Mouse (Mus musculus): ENCODE measurements around the gene Rag2. TPM values are rescaled to one million over a fixed set of nuclear protein-coding genes. Genes with fewer than 3 reads are reported as not detected.

Gene Rag2
- polyA plus RNA-seq, 1 experiment, result 55.7 TPM

- H3K27me3 ChIP-seq (ENCODE audit: control insufficient read depth, insufficient read depth, low read length), result no peaks in the 10 kb centered on the region
- DNase-seq, result peak; percentile 1
- H3K36me3 ChIP-seq (ENCODE audit: control insufficient read depth, insufficient read depth, low read length), result no peaks in the 10 kb centered on the region
- no peak for TF ChIP-seq POLR2A (IDR thresholded peaks at IDR 0.05; ENCODE audit: control insufficient read depth, extremely low read depth, insufficient read depth, low read length, poor library complexity)
- no peak for TF ChIP-seq CTCF (IDR thresholded peaks at IDR 0.05; ENCODE audit: borderline replicate concordance, control insufficient read depth, extremely low read depth, insufficient read depth, low read length, poor library complexity)
- no peak overlapping the region for H3K27ac ChIP-seq (ENCODE audit: control insufficient read depth, insufficient read depth, low read length)
- peaks cover 16% of the 10 kb centered on the region for H3K4me1 ChIP-seq (replicated peaks; ENCODE audit: control insufficient read depth, insufficient read depth, low read length)
- H3K4me3 ChIP-seq (ENCODE audit: control insufficient read depth, insufficient read depth, low read length), result no peak overlapping the region
- WGBS, result 94% methylated on average over 1 of the region's 1 CpGs
These were observed 21.4 kb upstream of the Rag2 start for GRCm38 (mm10) chr2:101603099-101603498.

- no peaks in the 10 kb centered on the region for H3K36me3 ChIP-seq (ENCODE audit: control insufficient read depth, insufficient read depth, low read length)
- H3K27ac ChIP-seq (ENCODE audit: control insufficient read depth, insufficient read depth, low read length), result peak overlapping the region; percentile 29
- no peak overlapping the region for H3K4me3 ChIP-seq (ENCODE audit: control insufficient read depth, insufficient read depth, low read length)
- no peaks in the 10 kb centered on the region for H3K27me3 ChIP-seq (ENCODE audit: control insufficient read depth, insufficient read depth, low read length)
- TF ChIP-seq CTCF (IDR thresholded peaks at IDR 0.05; ENCODE audit: borderline replicate concordance, control insufficient read depth, extremely low read depth, insufficient read depth, low read length, poor library complexity) (0 out of 2 replicates have a peak, but pooled peaks have one; percentile 35), POLR2A (IDR thresholded peaks at IDR 0.05; ENCODE audit: control insufficient read depth, extremely low read depth, insufficient read depth, low read length, poor library complexity) (no peak)
- H3K4me1 ChIP-seq (replicated peaks; ENCODE audit: control insufficient read depth, insufficient read depth, low read length), result peaks cover 16% of the 10 kb centered on the region
- DNase-seq, result peak; percentile 79
- 25% methylated on average over 7 of the region's 7 CpGs for WGBS
These were observed 16.2 kb upstream of the Rag2 start for GRCm38 (mm10) chr2:101608232-101608894.

GRCm38 (mm10) chr2:101610861-101611260, 13.7 kb upstream of the Rag2 start:
- TF ChIP-seq CTCF (IDR thresholded peaks at IDR 0.05; ENCODE audit: borderline replicate concordance, control insufficient read depth, extremely low read depth, insufficient read depth, low read length, poor library complexity) (no peak), POLR2A (IDR thresholded peaks at IDR 0.05; ENCODE audit: control insufficient read depth, extremely low read depth, insufficient read depth, low read length, poor library complexity) (no peak)
- DNase-seq, result no peak
- H3K27ac ChIP-seq (ENCODE audit: control insufficient read depth, insufficient read depth, low read length), result no peak overlapping the region
- H3K4me3 ChIP-seq (ENCODE audit: control insufficient read depth, insufficient read depth, low read length), result no peak overlapping the region
- H3K27me3 ChIP-seq (ENCODE audit: control insufficient read depth, insufficient read depth, low read length), result no peaks in the 10 kb centered on the region
- peaks cover 20% of the 10 kb centered on the region for H3K4me1 ChIP-seq (replicated peaks; ENCODE audit: control insufficient read depth, insufficient read depth, low read length)
- H3K36me3 ChIP-seq (ENCODE audit: control insufficient read depth, insufficient read depth, low read length), result no peaks in the 10 kb centered on the region
- WGBS, result 95% methylated on average over 3 of the region's 3 CpGs

- Histone ChIP-seq H3K4me1 (replicated peaks; ENCODE audit: control insufficient read depth, insufficient read depth, low read length) (peaks cover 16% of the 10 kb centered on the region), H3K27ac (ENCODE audit: control insufficient read depth, insufficient read depth, low read length) (no peak overlapping the region), H3K4me3 (ENCODE audit: control insufficient read depth, insufficient read depth, low read length) (no peak overlapping the region), H3K27me3 (ENCODE audit: control insufficient read depth, insufficient read depth, low read length) (no peaks in the 10 kb centered on the region), H3K36me3 (ENCODE audit: control insufficient read depth, insufficient read depth, low read length) (no peaks in the 10 kb centered on the region)
- TF ChIP-seq POLR2A (IDR thresholded peaks at IDR 0.05; ENCODE audit: control insufficient read depth, extremely low read depth, insufficient read depth, low read length, poor library complexity), result no peak
- no peak for TF ChIP-seq CTCF (IDR thresholded peaks at IDR 0.05; ENCODE audit: borderline replicate concordance, control insufficient read depth, extremely low read depth, insufficient read depth, low read length, poor library complexity)
- peak; percentile 32 for DNase-seq
- 55% methylated on average over 10 of the region's 10 CpGs for WGBS
These were observed 8.8 kb upstream of the Rag2 start for GRCm38 (mm10) chr2:101615464-101616305.

- no peak for DNase-seq
- H3K4me1 ChIP-seq (replicated peaks; ENCODE audit: control insufficient read depth, insufficient read depth, low read length), result peaks cover 23% of the 10 kb centered on the region
- H3K27me3 ChIP-seq (ENCODE audit: control insufficient read depth, insufficient read depth, low read length), result no peaks in the 10 kb centered on the region
- no peaks in the 10 kb centered on the region for H3K36me3 ChIP-seq (ENCODE audit: control insufficient read depth, insufficient read depth, low read length)
- no peak overlapping the region for H3K4me3 ChIP-seq (ENCODE audit: control insufficient read depth, insufficient read depth, low read length)
- no peak overlapping the region for H3K27ac ChIP-seq (ENCODE audit: control insufficient read depth, insufficient read depth, low read length)
- TF ChIP-seq POLR2A (IDR thresholded peaks at IDR 0.05; ENCODE audit: control insufficient read depth, extremely low read depth, insufficient read depth, low read length, poor library complexity) (no peak), CTCF (IDR thresholded peaks at IDR 0.05; ENCODE audit: borderline replicate concordance, control insufficient read depth, extremely low read depth, insufficient read depth, low read length, poor library complexity) (no peak)
- WGBS, result 59% methylated on average over 4 of the region's 4 CpGs
These were observed 6.1 kb upstream of the Rag2 start for GRCm38 (mm10) chr2:101618373-101618772.

- no peak for TF ChIP-seq CTCF (IDR thresholded peaks at IDR 0.05; ENCODE audit: borderline replicate concordance, control insufficient read depth, extremely low read depth, insufficient read depth, low read length, poor library complexity)
- TF ChIP-seq POLR2A (IDR thresholded peaks at IDR 0.05; ENCODE audit: control insufficient read depth, extremely low read depth, insufficient read depth, low read length, poor library complexity), result no peak
- H3K4me1 ChIP-seq (replicated peaks; ENCODE audit: control insufficient read depth, insufficient read depth, low read length), result peaks cover 20% of the 10 kb centered on the region
- no peak overlapping the region for H3K4me3 ChIP-seq (ENCODE audit: control insufficient read depth, insufficient read depth, low read length)
- peak overlapping the region; percentile 45 for H3K27ac ChIP-seq (ENCODE audit: control insufficient read depth, insufficient read depth, low read length)
- DNase-seq, result peak; percentile 58
- no peaks in the 10 kb centered on the region for H3K36me3 ChIP-seq (ENCODE audit: control insufficient read depth, insufficient read depth, low read length)
- H3K27me3 ChIP-seq (ENCODE audit: control insufficient read depth, insufficient read depth, low read length), result no peaks in the 10 kb centered on the region
- 20% methylated on average over 3 of the region's 3 CpGs for WGBS
These were observed 3.6 kb upstream of the Rag2 start for GRCm38 (mm10) chr2:101620899-101621298.
